Mouse (Mus musculus): ENCODE data around the gene Abcc4.

- no peak for TF ChIP-seq CTCF (IDR thresholded peaks at IDR 0.05; ENCODE audit: low read depth, low read length)
- no peak for TF ChIP-seq POLR2A (IDR thresholded peaks at IDR 0.05; ENCODE audit: extremely low read depth, insufficient read depth, low read length)
Observed at GRCm38 (mm10) chr14:118662124-118662523, 43.9 kb downstream of the Abcc4 start.

Data from liver, adult 2 months (tissue).